Mouse (Mus musculus) layer of hippocampus, postnatal 10 days (tissue): ENCODE measurements at regions not wholly inside any gene's neighbourhood (a gene's known extent, or its start where the extent isn't known, plus 50 kb on each side); places are given as distances from the start of the nearest gene placed in this dataset.

Experiments
- DNase-seq, 2 experiments: peaks; one replicate each; pipeline ENCODE4 v3.0.0; 2021; ENCODE audit warnings: low spot score in 2 of 2

GRCm38 (mm10) chr16:26171441-26171840, 65.9 kb upstream of the P3h2 start:
- DNase-seq: no peak

- DNase-seq: no peak
Observed at GRCm38 (mm10) chr16:26169382-26169781, 63.8 kb upstream of the P3h2 start.

- no peak for DNase-seq
Observed at GRCm38 (mm10) chr16:26168216-26168615, 62.6 kb upstream of the P3h2 start.

GRCm38 (mm10) chr16:26164066-26164465, 58.5 kb upstream of the P3h2 start:
- DNase-seq: no peak

- DNase-seq: no peak
Observed at GRCm38 (mm10) chr16:26163401-26163800, 57.8 kb upstream of the P3h2 start.

GRCm38 (mm10) chr16:26157606-26158005, 52.0 kb upstream of the P3h2 start:
- DNase-seq: no peak
